Mouse (Mus musculus): ENCODE results near the gene 9030612E09Rik. TPM values are rescaled to one million over a fixed set of nuclear protein-coding genes. Genes with fewer than 3 reads are reported as not detected.

9030612E09Rik gene
- total RNA-seq (2014; fragmentation: Nextera tagmentation) (not detected in 2 replicates), total RNA-seq (2017) (not detected in 2 replicates)

- ATAC-seq (replicated peaks; ENCODE audit: low FRiP score, low TSS enrichment, poor library complexity, severe bottlenecking), result no peak
These were observed at the start of gene 9030612E09Rik, which contains the start of gene Sobp for GRCm38 (mm10) chr10:43174326-43175155. TSS of gene 9030612E09Rik (plus strand) at chr10:43174704. TSS of gene Sobp (minus strand) at chr10:43174530.

DNA sequence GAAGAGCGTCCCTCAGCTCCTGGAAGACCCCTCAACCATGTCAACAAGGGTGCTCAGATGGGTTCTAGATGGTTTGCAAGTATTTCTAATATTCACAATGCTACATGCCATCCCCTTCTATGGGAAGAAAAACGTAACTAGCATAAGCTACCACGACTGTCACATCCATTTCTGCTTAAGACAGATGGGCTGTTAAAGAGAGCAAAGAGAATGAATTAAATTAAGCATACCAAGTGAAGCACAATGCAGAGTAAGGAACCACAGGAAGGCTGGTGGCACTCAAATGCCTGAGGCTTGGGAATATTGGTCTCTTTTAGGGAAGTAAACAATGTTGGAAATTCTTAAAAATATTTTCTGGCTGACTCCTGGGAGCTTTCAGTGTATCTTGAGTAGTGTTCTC, 45.8 kb upstream of the 9030612E09Rik start:
- no peak for ATAC-seq (replicated peaks; ENCODE audit: low FRiP score, low TSS enrichment, poor library complexity, severe bottlenecking)

DNA sequence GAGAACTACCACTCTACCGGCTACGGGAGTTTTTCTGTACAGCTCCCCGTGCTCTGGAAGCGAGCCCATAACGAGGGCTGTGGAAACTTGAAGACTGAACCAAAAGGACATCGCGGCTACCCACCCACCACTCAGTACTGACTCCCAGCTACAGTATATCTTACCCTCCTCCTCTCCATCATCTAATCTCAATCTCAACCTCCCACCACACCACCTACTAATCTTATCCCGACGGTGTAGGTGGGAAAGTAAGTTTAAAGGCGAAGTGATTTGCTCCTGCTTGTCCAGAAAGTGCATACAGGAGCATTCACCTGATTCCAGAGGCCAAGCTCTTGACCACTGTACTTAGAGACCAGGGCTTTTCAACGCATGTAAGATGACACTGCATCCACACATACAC, 40.5 kb upstream of the 9030612E09Rik start:
- no peak for ATAC-seq (replicated peaks; ENCODE audit: low FRiP score, low TSS enrichment, poor library complexity, severe bottlenecking)

- ATAC-seq (replicated peaks; ENCODE audit: low FRiP score, low TSS enrichment, poor library complexity, severe bottlenecking), result no peak
These were observed 31.3 kb upstream of the 9030612E09Rik start for GRCm38 (mm10) chr10:43143173-43143572.

GRCm38 (mm10) chr10:43148456-43148855, 26.0 kb upstream of the 9030612E09Rik start:
- no peak for ATAC-seq (replicated peaks; ENCODE audit: low FRiP score, low TSS enrichment, poor library complexity, severe bottlenecking)

GRCm38 (mm10) chr10:43152643-43153042, 21.9 kb upstream of the 9030612E09Rik start:
- no peak for ATAC-seq (replicated peaks; ENCODE audit: low FRiP score, low TSS enrichment, poor library complexity, severe bottlenecking)

- no peak for ATAC-seq (replicated peaks; ENCODE audit: low FRiP score, low TSS enrichment, poor library complexity, severe bottlenecking)
These were observed 19.4 kb upstream of the 9030612E09Rik start for GRCm38 (mm10) chr10:43155046-43155560.

- no peak for ATAC-seq (replicated peaks; ENCODE audit: low FRiP score, low TSS enrichment, poor library complexity, severe bottlenecking)
These were observed 15.6 kb upstream of the 9030612E09Rik start for GRCm38 (mm10) chr10:43158917-43159316.

- no peak for ATAC-seq (replicated peaks; ENCODE audit: low FRiP score, low TSS enrichment, poor library complexity, severe bottlenecking)
These were observed 15.2 kb upstream of the 9030612E09Rik start for GRCm38 (mm10) chr10:43159333-43159732.

DNA sequence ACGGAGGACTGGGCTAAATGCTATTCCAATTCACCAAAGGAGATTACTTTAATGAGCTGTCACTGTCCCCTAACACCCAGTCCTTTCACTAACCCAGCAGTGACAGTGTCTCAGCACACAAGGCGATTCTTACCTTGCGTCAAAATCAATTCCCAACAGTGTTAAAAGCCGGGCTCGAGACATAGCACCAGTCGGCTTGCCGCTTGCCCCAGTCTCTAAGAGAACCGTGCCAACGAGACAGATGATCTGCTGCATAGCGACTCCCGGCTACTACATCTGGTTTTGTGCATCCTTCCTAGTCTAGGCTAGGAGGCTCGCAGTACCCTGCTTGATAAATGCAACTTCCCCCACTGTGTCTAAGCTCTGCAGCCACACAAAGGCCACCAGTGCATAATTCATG, 12.2 kb upstream of the 9030612E09Rik start:
- ATAC-seq (replicated peaks; ENCODE audit: low FRiP score, low TSS enrichment, poor library complexity, severe bottlenecking), result no peak

DNA sequence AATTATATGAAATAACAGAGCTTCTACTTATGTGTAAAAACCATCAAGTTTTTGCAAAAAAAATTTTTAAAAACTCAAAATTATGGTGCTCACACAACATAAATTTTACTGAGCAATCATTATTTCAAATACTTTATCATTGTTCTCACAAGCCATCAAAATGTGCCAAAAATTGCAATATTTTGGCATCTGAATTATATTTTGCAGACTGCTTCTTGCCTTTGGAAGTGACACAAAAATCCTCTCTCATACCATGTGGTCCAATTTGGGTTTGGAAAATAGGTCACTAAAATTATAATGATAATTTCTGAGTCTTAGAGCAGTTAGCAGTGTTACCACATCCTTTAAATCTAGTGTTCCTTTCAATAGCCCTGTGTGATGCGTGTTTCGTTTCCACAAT, 10.1 kb upstream of the 9030612E09Rik start:
- ATAC-seq (replicated peaks; ENCODE audit: low FRiP score, low TSS enrichment, poor library complexity, severe bottlenecking), result no peak

GRCm38 (mm10) chr10:43166146-43166545, 8.4 kb upstream of the 9030612E09Rik start:
- no peak for ATAC-seq (replicated peaks; ENCODE audit: low FRiP score, low TSS enrichment, poor library complexity, severe bottlenecking)

DNA sequence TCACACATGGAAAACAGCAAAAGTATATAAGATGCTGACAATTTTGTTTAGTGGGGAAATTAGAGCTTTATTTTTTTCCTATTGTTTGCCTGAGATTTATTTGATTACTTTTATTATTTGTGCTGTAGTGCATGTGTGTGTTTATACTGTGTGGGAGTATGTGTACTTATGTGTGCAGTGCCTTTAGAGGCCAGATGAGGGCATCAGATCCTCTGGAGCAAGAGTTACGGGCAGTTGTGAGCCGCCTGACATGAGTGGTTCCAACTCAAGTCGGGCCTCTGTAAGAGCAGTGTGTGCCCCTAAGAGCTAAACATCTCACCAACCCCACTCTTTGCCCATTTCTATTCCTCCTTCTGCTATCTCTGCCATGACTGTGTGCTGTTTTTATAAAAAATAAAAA, 7.7 kb upstream of the 9030612E09Rik start:
- no peak for ATAC-seq (replicated peaks; ENCODE audit: low FRiP score, low TSS enrichment, poor library complexity, severe bottlenecking)

DNA sequence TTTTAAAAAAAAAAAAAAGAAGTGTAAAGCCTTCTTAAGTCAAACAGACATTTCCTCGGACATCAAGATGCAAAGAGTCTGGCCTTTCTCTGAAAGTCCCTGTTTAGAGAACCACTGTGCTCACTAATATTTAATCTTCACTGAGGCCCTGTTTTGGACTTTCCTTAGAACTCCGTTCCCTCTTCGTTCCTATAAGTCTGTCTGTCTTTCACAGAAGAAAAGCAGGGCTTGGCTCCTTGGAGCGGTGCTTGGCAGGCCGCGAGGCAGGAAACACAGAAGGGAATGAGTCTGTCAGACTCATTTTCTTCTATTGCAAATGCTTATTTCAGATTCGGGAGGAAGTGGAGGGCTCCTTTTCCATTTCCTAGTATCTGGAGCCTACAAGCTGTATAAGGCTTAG, 5.7 kb upstream of the 9030612E09Rik start:
- no peak for ATAC-seq (replicated peaks; ENCODE audit: low FRiP score, low TSS enrichment, poor library complexity, severe bottlenecking)

- ATAC-seq (replicated peaks; ENCODE audit: low FRiP score, low TSS enrichment, poor library complexity, severe bottlenecking), result no peak
These were observed 3.4 kb upstream of the 9030612E09Rik start for GRCm38 (mm10) chr10:43171106-43171505.

DNA sequence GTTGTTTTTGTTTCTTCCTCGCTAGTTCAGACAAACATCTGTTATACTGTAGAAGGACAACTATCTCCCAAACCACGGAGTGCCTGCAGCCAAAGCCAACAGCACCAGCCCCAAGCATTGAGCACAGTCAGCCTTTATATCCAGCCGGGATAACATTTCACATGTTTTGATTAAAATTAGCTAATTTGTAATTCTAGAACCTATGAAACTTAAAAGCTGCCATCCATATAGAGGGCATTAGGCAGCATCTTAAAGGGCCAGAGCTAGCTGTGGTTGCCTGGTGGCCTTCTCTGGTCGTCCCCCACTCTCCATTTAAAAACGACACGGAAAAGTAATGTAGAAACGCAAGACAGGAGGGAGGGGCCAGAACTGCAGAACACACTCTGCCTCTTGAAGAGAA, 2.4 kb upstream of the 9030612E09Rik start:
- no peak for ATAC-seq (replicated peaks; ENCODE audit: low FRiP score, low TSS enrichment, poor library complexity, severe bottlenecking)

- no peak for ATAC-seq (replicated peaks; ENCODE audit: low FRiP score, low TSS enrichment, poor library complexity, severe bottlenecking)
These were observed 1.9 kb upstream of the 9030612E09Rik start for GRCm38 (mm10) chr10:43172554-43172953.

GRCm38 (mm10) chr10:43173141-43173827, 1.2 kb upstream of the 9030612E09Rik start:
- ATAC-seq (replicated peaks; ENCODE audit: low FRiP score, low TSS enrichment, poor library complexity, severe bottlenecking), result no peak

DNA sequence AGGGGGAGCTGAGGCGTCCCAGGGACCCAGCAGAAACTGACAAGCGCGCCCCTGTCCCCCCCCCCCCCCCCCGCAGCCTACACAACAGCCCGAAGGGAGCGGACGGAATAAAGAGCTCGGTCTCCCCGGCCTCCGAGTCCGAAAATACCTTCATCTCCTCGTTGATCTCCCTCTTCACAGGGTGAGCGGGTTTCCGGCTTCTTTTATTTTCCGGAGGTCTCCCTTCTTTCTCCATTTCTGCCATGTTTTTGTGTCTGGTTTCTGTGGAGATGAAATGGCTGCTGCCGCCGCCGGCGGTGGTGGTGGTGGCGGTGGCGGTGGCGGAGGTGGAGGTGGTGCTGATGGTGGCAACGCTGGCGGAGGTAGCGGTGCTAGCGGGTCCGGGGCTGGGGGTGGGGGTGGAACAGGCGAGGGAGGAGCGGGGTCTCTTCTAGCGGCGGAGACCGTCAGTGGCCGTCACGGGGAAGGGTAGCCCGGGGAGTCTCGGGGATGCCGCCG, 627 bp upstream of the 9030612E09Rik start:
- no peak for ATAC-seq (replicated peaks; ENCODE audit: low FRiP score, low TSS enrichment, poor library complexity, severe bottlenecking)

DNA sequence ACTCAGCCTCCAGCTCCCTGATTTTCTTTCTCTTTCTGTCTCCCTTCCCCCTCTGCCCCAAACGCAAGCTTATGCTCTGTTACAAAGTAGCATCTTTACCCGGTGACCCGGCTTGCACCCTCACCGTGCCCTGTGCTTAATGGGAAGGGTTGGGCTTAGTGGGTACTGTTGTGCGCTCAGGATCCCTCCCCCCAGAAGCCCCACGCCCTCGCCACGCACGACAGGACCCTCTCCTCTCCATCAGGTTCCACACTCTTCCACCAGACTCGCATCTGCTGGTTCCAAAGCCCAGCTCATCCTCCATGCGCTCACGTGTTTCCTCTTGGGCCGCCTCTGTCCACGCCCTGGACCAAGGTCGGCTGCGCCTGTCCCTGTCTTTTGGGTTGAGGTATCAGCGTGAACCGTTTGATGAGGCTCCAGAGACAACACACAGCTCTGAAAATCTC, 675 bp downstream of the 9030612E09Rik start:
- no peak for ATAC-seq (replicated peaks; ENCODE audit: low FRiP score, low TSS enrichment, poor library complexity, severe bottlenecking)

All from megakaryocyte-erythroid progenitor cell, adult 5-6 weeks (primary cell).